Mouse (Mus musculus) forebrain, embryonic 15.5 days (tissue): ENCODE measurements at regions not wholly inside any gene's neighbourhood (a gene's known extent, or its start where the extent isn't known, plus 50 kb on each side); places are given as distances from the start of the nearest gene placed in this dataset.

ENCODE experiments used
- ATAC-seq: fragments of 200-750 bp; cut with Nextera tagmentation; replicated peaks from 2 replicates; pipeline ENCODE4 v1.8.0; 2017; ENCODE audit warnings: mild to moderate bottlenecking, moderate TSS enrichment, moderate library complexity
- H3K27ac ChIP-seq: fragments of 300-500 bp; sonication (generic); replicated peaks from 2 replicates; pipeline ENCODE4 v1.5.1; 2015; ENCODE audit warnings: mild to moderate bottlenecking, inconsistent platforms
- H3K27me3 ChIP-seq: fragments of 300-500 bp; sonication (generic); 2 replicates; pipeline ENCODE4 v1.6.1; 2015; ENCODE audit warnings: inconsistent platforms
- H3K36me3 ChIP-seq: fragments of 300-500 bp; sonication (generic); 2 replicates; pipeline ENCODE4 v1.6.1; 2015; ENCODE audit warnings: mild to moderate bottlenecking, inconsistent platforms
- H3K4me1 ChIP-seq: fragments of 300-500 bp; sonication (generic); 2 replicates; pipeline ENCODE4 v1.6.1; 2015; ENCODE audit warnings: inconsistent platforms
- H3K4me2 ChIP-seq: fragments of 300-500 bp; sonication (generic); replicated peaks from 2 replicates; pipeline ENCODE4 v1.6.1; 2015; ENCODE audit warnings: mild to moderate bottlenecking, inconsistent platforms
- H3K4me3 ChIP-seq: fragments of 300-500 bp; sonication (generic); 2 replicates; pipeline ENCODE4 v1.5.1; 2015; ENCODE audit warnings: mild to moderate bottlenecking, inconsistent platforms
- H3K9ac ChIP-seq: fragments of 300-500 bp; sonication (generic); replicated peaks from 2 replicates; pipeline ENCODE4 v1.6.1; 2015; ENCODE audit warnings: mild to moderate bottlenecking, inconsistent platforms
- H3K9me3 ChIP-seq: fragments of 300-500 bp; sonication (generic); 2 replicates; pipeline ENCODE4 v1.6.1; 2016; ENCODE audit warnings: inconsistent platforms
- WGBS: fragments of 180-500 bp; shearing (Covaris S2); methylation state at CpG from one replicate; pipeline ENCODE4 v1.1.7; 2015; ENCODE audit warnings: mixed read lengths; 5-methylcytosine and 5-hydroxymethylcytosine counted together

- no peaks in the 10 kb centered on the region for H3K36me3 ChIP-seq
- H3K27me3 ChIP-seq, result no peaks in the 10 kb centered on the region
- H3K4me1 ChIP-seq, result no peaks in the 10 kb centered on the region
- 97% methylated on average over 5 of the region's 5 CpGs for WGBS
- no peak overlapping the region for H3K9ac ChIP-seq
- ATAC-seq, result no peak
- H3K4me2 ChIP-seq, result no peak overlapping the region
- no peak overlapping the region for H3K4me3 ChIP-seq
- no peak overlapping the region for H3K27ac ChIP-seq
- H3K9me3 ChIP-seq, result no peaks in the 10 kb centered on the region
Measured at GRCm38 (mm10) chr13:116619105-116619504, 309.6 kb upstream of the Isl1 start.

- H3K4me2 ChIP-seq, result no peak overlapping the region
- no peaks in the 10 kb centered on the region for H3K27me3 ChIP-seq
- H3K4me3 ChIP-seq, result no peak overlapping the region
- H3K9ac ChIP-seq, result no peak overlapping the region
- no peaks in the 10 kb centered on the region for H3K9me3 ChIP-seq
- H3K36me3 ChIP-seq, result no peaks in the 10 kb centered on the region
- ATAC-seq, result no peak
- no peak overlapping the region for H3K27ac ChIP-seq
- no peaks in the 10 kb centered on the region for H3K4me1 ChIP-seq
- WGBS, result 91% methylated on average over 4 of the region's 4 CpGs
Measured at GRCm38 (mm10) chr13:116596346-116596745, 286.9 kb upstream of the Isl1 start.

GRCm38 (mm10) chr13:116595512-116595911 lies 286.0 kb upstream of the Isl1 start:
- 97% methylated on average over 2 of the region's 2 CpGs for WGBS
- Histone ChIP-seq H3K36me3 (no peaks in the 10 kb centered on the region), H3K4me3 (no peak overlapping the region), H3K27me3 (no peaks in the 10 kb centered on the region), H3K4me2 (no peak overlapping the region), H3K9me3 (no peaks in the 10 kb centered on the region), H3K9ac (no peak overlapping the region), H3K4me1 (no peaks in the 10 kb centered on the region), H3K27ac (no peak overlapping the region)
- no peak for ATAC-seq

GRCm38 (mm10) chr13:116575958-116576335 lies 266.5 kb upstream of the Isl1 start:
- H3K27me3 ChIP-seq, result no peaks in the 10 kb centered on the region
- H3K4me2 ChIP-seq, result no peak overlapping the region
- H3K4me3 ChIP-seq, result no peak overlapping the region
- no peaks in the 10 kb centered on the region for H3K9me3 ChIP-seq
- no peak overlapping the region for H3K9ac ChIP-seq
- no peaks in the 10 kb centered on the region for H3K36me3 ChIP-seq
- no peak for ATAC-seq
- no peak overlapping the region for H3K27ac ChIP-seq
- H3K4me1 ChIP-seq, result peaks cover 6% of the 10 kb centered on the region

GRCm38 (mm10) chr13:116575274-116575957 lies 265.9 kb upstream of the Isl1 start:
- H3K27ac ChIP-seq, result no peak overlapping the region; the same call in 1 of the 2 replicates
- H3K4me1 ChIP-seq, result peaks cover 6% of the 10 kb centered on the region
- WGBS, result 16% methylated on average over 11 of the region's 11 CpGs
- no peak overlapping the region for H3K4me3 ChIP-seq
- ATAC-seq, result peak; percentile 82
- no peak overlapping the region for H3K9ac ChIP-seq
- no peaks in the 10 kb centered on the region for H3K36me3 ChIP-seq
- no peaks in the 10 kb centered on the region for H3K9me3 ChIP-seq
- H3K27me3 ChIP-seq, result no peaks in the 10 kb centered on the region
- no peak overlapping the region; the same call in 1 of the 2 replicates for H3K4me2 ChIP-seq

GRCm38 (mm10) chr13:116555053-116555452 lies 245.6 kb upstream of the Isl1 start:
- H3K36me3 ChIP-seq, result no peaks in the 10 kb centered on the region
- no peaks in the 10 kb centered on the region for H3K27me3 ChIP-seq
- H3K4me3 ChIP-seq, result no peak overlapping the region
- WGBS, result 75% methylated on average over 4 of the region's 4 CpGs
- no peaks in the 10 kb centered on the region for H3K4me1 ChIP-seq
- no peak overlapping the region for H3K4me2 ChIP-seq
- no peak overlapping the region for H3K9ac ChIP-seq
- H3K9me3 ChIP-seq, result no peaks in the 10 kb centered on the region
- ATAC-seq, result no peak
- H3K27ac ChIP-seq, result no peak overlapping the region

- peak; percentile 67 for ATAC-seq
- 48% methylated on average over 3 of the region's 3 CpGs for WGBS
- Histone ChIP-seq H3K9ac (no peak overlapping the region), H3K27ac (no peak overlapping the region), H3K4me2 (no peak overlapping the region), H3K4me1 (0 out of 2 replicates have a peak, but pooled peaks cover 2% of the 10 kb centered on the region), H3K9me3 (no peaks in the 10 kb centered on the region), H3K4me3 (no peak overlapping the region), H3K36me3 (no peaks in the 10 kb centered on the region), H3K27me3 (no peaks in the 10 kb centered on the region)
Measured at GRCm38 (mm10) chr13:116535211-116535610, 225.7 kb upstream of the Isl1 start.

- ATAC-seq, result no peak
- no peaks in the 10 kb centered on the region for H3K9me3 ChIP-seq
- H3K9ac ChIP-seq, result no peak overlapping the region
- no peak overlapping the region for H3K4me3 ChIP-seq
- no peaks in the 10 kb centered on the region for H3K27me3 ChIP-seq
- no peaks in the 10 kb centered on the region for H3K36me3 ChIP-seq
- H3K4me2 ChIP-seq, result no peak overlapping the region
- H3K27ac ChIP-seq, result no peak overlapping the region
- 0 out of 2 replicates have a peak, but pooled peaks cover 2% of the 10 kb centered on the region for H3K4me1 ChIP-seq
- WGBS, result 88% methylated on average over 3 of the region's 3 CpGs
Measured at GRCm38 (mm10) chr13:116533163-116533562, 223.7 kb upstream of the Isl1 start.

GRCm38 (mm10) chr13:116528289-116528688 lies 218.8 kb upstream of the Isl1 start:
- H3K9me3 ChIP-seq, result no peaks in the 10 kb centered on the region
- H3K27me3 ChIP-seq, result no peaks in the 10 kb centered on the region
- no peak for ATAC-seq
- H3K4me3 ChIP-seq, result no peak overlapping the region
- H3K36me3 ChIP-seq, result no peaks in the 10 kb centered on the region
- WGBS, result 78% methylated on average over 1 of the region's 1 CpGs
- H3K4me1 ChIP-seq, result peaks cover 8% of the 10 kb centered on the region
- H3K4me2 ChIP-seq, result no peak overlapping the region
- no peak overlapping the region for H3K9ac ChIP-seq
- H3K27ac ChIP-seq, result no peak overlapping the region

GRCm38 (mm10) chr13:116527037-116527436 lies 217.5 kb upstream of the Isl1 start:
- H3K4me2 ChIP-seq, result no peak overlapping the region
- H3K36me3 ChIP-seq, result no peaks in the 10 kb centered on the region
- H3K9me3 ChIP-seq, result no peaks in the 10 kb centered on the region
- H3K27me3 ChIP-seq, result no peaks in the 10 kb centered on the region
- no peak overlapping the region for H3K27ac ChIP-seq
- H3K4me3 ChIP-seq, result no peak overlapping the region
- peaks cover 16% of the 10 kb centered on the region for H3K4me1 ChIP-seq
- ATAC-seq, result no peak
- H3K9ac ChIP-seq, result no peak overlapping the region
- WGBS, result 73% methylated on average over 7 of the region's 7 CpGs

- H3K4me1 ChIP-seq, result peaks cover 16% of the 10 kb centered on the region
- 3% methylated on average over 8 of the region's 8 CpGs for WGBS
Measured at GRCm38 (mm10) chr13:116523713-116524303, 214.3 kb upstream of the Isl1 start.

GRCm38 (mm10) chr13:116514640-116515311 lies 205.3 kb upstream of the Isl1 start:
- peak overlapping the region; percentile 33; the same call in 1 of the 2 replicates for H3K9ac ChIP-seq
- 2% methylated on average over 13 of the region's 13 CpGs for WGBS
- peak; percentile 94 for ATAC-seq
- H3K27me3 ChIP-seq, result no peaks in the 10 kb centered on the region
- peak overlapping the region; percentile 19 for H3K27ac ChIP-seq
- peak overlapping the region; percentile 27 for H3K4me3 ChIP-seq
- H3K4me1 ChIP-seq, result peaks cover 13% of the 10 kb centered on the region
- H3K9me3 ChIP-seq, result no peaks in the 10 kb centered on the region
- H3K36me3 ChIP-seq, result no peaks in the 10 kb centered on the region
- H3K4me2 ChIP-seq, result peak overlapping the region; percentile 55

More at GRCm38 (mm10) chr13:116523713-116524303, 214.3 kb upstream of the Isl1 start:
- no peaks in the 10 kb centered on the region for H3K36me3 ChIP-seq
- H3K4me2 ChIP-seq, result no peak overlapping the region
- H3K27me3 ChIP-seq, result no peaks in the 10 kb centered on the region
- no peak overlapping the region for H3K4me3 ChIP-seq
- no peaks in the 10 kb centered on the region for H3K9me3 ChIP-seq
- no peak overlapping the region; the same call in 1 of the 2 replicates for H3K27ac ChIP-seq
- peak; percentile 92 for ATAC-seq
- no peak overlapping the region for H3K9ac ChIP-seq
